Mouse (Mus musculus) gonadal fat pad, adult 2 months (tissue): ENCODE measurements around the gene Taar7d. TPM values are rescaled to one million over a fixed set of nuclear protein-coding genes. Genes with fewer than 3 reads are reported as not detected.

Experiments used
- polyA plus RNA-seq: library from polyadenylated mRNA; depleted of rRNA; stranded (reverse); fragments of >200 nt; gene quantifications from 2 replicates; pipeline ENCODE4 v1.2.3, GENCODE M21; 2012; rRNA removed

The Taar7d gene
- polyA plus RNA-seq, 1 experiment: not detected

Other genes with a start within 250 kb of the Taar7d start
- 1,188 and 1,497 TPM in 2 replicates for gene Rps12, start 239.9 kb upstream of the Taar7d start, polyA plus RNA-seq
- 18.6 and 28.4 TPM in 2 replicates for gene Slc18b1, start 230.2 kb upstream of the Taar7d start, polyA plus RNA-seq
- gene Vnn3, start 175.8 kb upstream of the Taar7d start, polyA plus RNA-seq: 8.1 and 9.3 TPM in 2 replicates
- 2.3 and 2.8 TPM in 2 replicates for gene Vnn1, start 132.5 kb upstream of the Taar7d start, polyA plus RNA-seq
- gene Taar1, start 106.9 kb upstream of the Taar7d start, polyA plus RNA-seq: not detected in 2 replicates
- gene Taar2, start 88.7 kb upstream of the Taar7d start, polyA plus RNA-seq: not detected in 2 replicates
- gene Taar3, start 77.7 kb upstream of the Taar7d start, polyA plus RNA-seq: not detected in 2 replicates
- 0.14 TPM in 1 of 2 replicates, not detected in the other for gene Taar4, start 66.7 kb upstream of the Taar7d start, polyA plus RNA-seq
- not detected in 2 replicates for gene Taar5, start 56.5 kb upstream of the Taar7d start, polyA plus RNA-seq
- gene Taar6, start 41.6 kb upstream of the Taar7d start, polyA plus RNA-seq: not detected in 2 replicates
- not detected in 2 replicates for gene Taar7a, start 33.7 kb upstream of the Taar7d start, polyA plus RNA-seq
- not detected in 2 replicates for gene Taar7b, start 27.3 kb upstream of the Taar7d start, polyA plus RNA-seq
- not detected in 2 replicates for gene Taar7e, start 10.4 kb downstream of the Taar7d start, polyA plus RNA-seq
- gene Taar7f, start 22.3 kb downstream of the Taar7d start, polyA plus RNA-seq: not detected in 2 replicates
- gene Taar8a, start 49.3 kb downstream of the Taar7d start, polyA plus RNA-seq: not detected in 2 replicates
- gene Taar8b, start 65.1 kb downstream of the Taar7d start, polyA plus RNA-seq: not detected in 2 replicates
- gene Taar8c, start 74.7 kb downstream of the Taar7d start, polyA plus RNA-seq: not detected in 2 replicates
- not detected in 2 replicates for gene Taar9, start 82.3 kb downstream of the Taar7d start, polyA plus RNA-seq
- gene Stx7, start 122.1 kb downstream of the Taar7d start, polyA plus RNA-seq: 109 and 115 TPM in 2 replicates
- gene Moxd1, start 196.3 kb downstream of the Taar7d start, polyA plus RNA-seq: 3.9 and 4.3 TPM in 2 replicates